Comparison of ENCODE assay signal across 16 mouse cellular contexts in the genomic region with DNA sequence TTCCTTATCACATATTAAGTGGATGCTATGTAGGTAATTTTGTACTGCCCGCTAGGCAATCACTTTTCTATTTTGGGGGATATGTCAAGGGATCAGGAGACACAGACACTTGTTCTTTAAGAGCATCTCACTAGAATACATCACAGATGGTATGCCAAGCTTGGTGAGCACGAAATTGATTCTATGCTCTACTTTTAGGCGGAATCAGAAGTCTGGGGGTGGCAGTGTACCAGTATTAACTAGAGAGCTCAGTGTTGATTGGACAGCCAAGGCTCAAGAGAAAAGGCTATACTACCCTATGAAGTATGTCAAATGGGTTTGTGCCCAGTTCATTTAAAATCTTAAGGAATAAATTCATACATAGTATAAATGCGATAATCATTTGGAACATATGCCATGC.
A peak's percentile ranks its signal among the peaks of the same experiment; 100 is the strongest.
DNase-seq lines count a peak whose midpoint lies in the region; ATAC-seq lines count a peak whose summit lies in the region.
"Had no signal": no experiment of that assay in that cellular context is flagged by ENCODE, and none has a peak within 500 bp of the region (broad histone marks: within the 10 kb centered on the region; RNA-seq: fewer than 3 reads in every experiment).

No protein-coding gene starts in this region.

- no peak for DNase-seq in frontal cortex, postnatal 36 days (ENCODE audit: low spot score in 2 of 2)
- DNase-seq in heart, adult 11 months, result peak; percentile 27
- no peak for DNase-seq in heart, adult 9 months (ENCODE audit: low spot score in 2 of 2)
- DNase-seq in brain, adult 2 months (ENCODE audit: low read depth, low spot score), result peak; percentile 47
- no peak for DNase-seq in spleen, adult 12 weeks (ENCODE audit: low spot score)
- DNase-seq: adrenal gland, adult 2 months; adrenal gland, postnatal 10 days; adrenal gland, postnatal 25 days; cerebellum, adult 11-12 months; cerebellum, adult 2 months; cerebellum, adult 9-10 months; cerebellum, postnatal 10 days; cerebellum, postnatal 25 days had no signal

- peak; percentile 58 for ATAC-seq in frontal cortex, adult (ENCODE audit: low TSS enrichment)
- ATAC-seq: forebrain, embryonic 13.5 days; forebrain, embryonic 16.5 days had no signal

Comparison
In these comparisons a context has a peak if more than half of its experiments do, and no peak if none do; other contexts are left out.
1. DNase-seq: peak in heart, adult 11 months (single experiment) and brain, adult 2 months (single experiment); none in frontal cortex, postnatal 36 days (0 of 2), heart, adult 9 months (0 of 2) and spleen, adult 12 weeks (single experiment).